Mouse (Mus musculus) intestine, embryonic 15.5 days (tissue): ENCODE data around the gene Tmem59. TPM values are rescaled to one million over a fixed set of nuclear protein-coding genes. Genes with fewer than 3 reads are reported as not detected.

ENCODE experiments used
- ATAC-seq: fragments of 200-750 bp; cut with Nextera tagmentation; 2 replicates; pipeline ENCODE4 v1.8.0; 2017; ENCODE audit warnings: moderate TSS enrichment, moderate library complexity
- H3K27ac ChIP-seq: fragments of 300-500 bp; sonication (generic); 2 replicates; pipeline ENCODE4 v1.5.1; 2015; ENCODE audit warnings: mild to moderate bottlenecking, inconsistent platforms
- H3K27me3 ChIP-seq: fragments of 300-500 bp; sonication (generic); replicated peaks from 2 replicates; pipeline ENCODE4 v1.6.1; 2015; ENCODE audit warnings: inconsistent platforms
- H3K36me3 ChIP-seq: fragments of 300-500 bp; sonication (generic); 2 replicates; pipeline ENCODE4 v1.6.1; 2015; ENCODE audit warnings: inconsistent platforms
- H3K4me1 ChIP-seq: fragments of 300-500 bp; sonication (generic); replicated peaks from 2 replicates; pipeline ENCODE4 v1.6.1; 2015; ENCODE audit warnings: inconsistent platforms
- H3K4me2 ChIP-seq: fragments of 300-500 bp; sonication (generic); replicated peaks from 2 replicates; pipeline ENCODE4 v1.6.1; 2015; ENCODE audit warnings: mild to moderate bottlenecking, inconsistent platforms
- H3K4me3 ChIP-seq: fragments of 300-500 bp; sonication (generic); replicated peaks from 2 replicates; pipeline ENCODE4 v1.5.1; 2015; ENCODE audit warnings: inconsistent platforms
- H3K9ac ChIP-seq: fragments of 300-500 bp; sonication (generic); 2 replicates; pipeline ENCODE4 v1.6.1; 2015; ENCODE audit warnings: inconsistent platforms
- H3K9me3 ChIP-seq: fragments of 300-500 bp; sonication (generic); 2 replicates; pipeline ENCODE4 v1.6.1; 2016; ENCODE audit warnings: inconsistent platforms
- whole genome bisulfite sequencing: fragments of 180-500 bp; shearing (Covaris S2); methylation state at CpG from one replicate; pipeline ENCODE4 v1.1.7; 2015; 5-methylcytosine and 5-hydroxymethylcytosine counted together
- polyA plus RNA-seq: library from polyadenylated mRNA; unstranded; fragments of >200 nt; fragmentation: Nextera tagmentation; extraction: Ambion mirVana; gene quantifications from 2 replicates; pipeline ENCODE4 v1.2.1, GENCODE M21; 2015

Tmem59 gene
- polyA plus RNA-seq, 1 experiment from 2014 or later: 425 TPM

DNA sequence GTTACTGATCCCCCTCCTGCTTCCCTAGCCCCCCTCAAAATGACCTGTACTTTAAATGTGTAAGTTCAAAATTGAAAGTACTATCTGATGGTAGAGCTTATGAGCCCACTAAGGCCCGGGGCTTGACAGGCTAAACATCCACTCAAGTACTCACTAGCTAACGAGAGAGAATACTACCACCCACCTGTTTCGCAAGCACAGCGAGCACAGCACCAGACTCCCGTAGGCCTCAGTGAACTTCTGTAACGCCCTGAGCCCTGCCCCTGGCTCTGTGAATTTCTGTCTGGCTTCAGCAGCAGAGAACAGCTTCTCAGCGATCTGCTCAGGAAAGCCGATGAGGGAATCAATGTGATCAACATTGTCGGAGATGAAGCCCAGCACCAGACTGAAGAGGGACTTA lies 68.9 kb downstream of the Tmem59 start:
- H3K27me3 ChIP-seq: no peaks in the 10 kb centered on the region
- H3K36me3 ChIP-seq: no peaks in the 10 kb centered on the region
- no peaks in the 10 kb centered on the region for H3K9me3 ChIP-seq
- H3K27ac ChIP-seq: no peak overlapping the region
- H3K4me2 ChIP-seq: no peak overlapping the region
- H3K4me3 ChIP-seq: no peak overlapping the region
- 71% methylated on average over 9 of the region's 9 CpGs for WGBS
- no peak overlapping the region for H3K9ac ChIP-seq
- H3K4me1 ChIP-seq: peaks cover 15% of the 10 kb centered on the region
- ATAC-seq: no peak

DNA sequence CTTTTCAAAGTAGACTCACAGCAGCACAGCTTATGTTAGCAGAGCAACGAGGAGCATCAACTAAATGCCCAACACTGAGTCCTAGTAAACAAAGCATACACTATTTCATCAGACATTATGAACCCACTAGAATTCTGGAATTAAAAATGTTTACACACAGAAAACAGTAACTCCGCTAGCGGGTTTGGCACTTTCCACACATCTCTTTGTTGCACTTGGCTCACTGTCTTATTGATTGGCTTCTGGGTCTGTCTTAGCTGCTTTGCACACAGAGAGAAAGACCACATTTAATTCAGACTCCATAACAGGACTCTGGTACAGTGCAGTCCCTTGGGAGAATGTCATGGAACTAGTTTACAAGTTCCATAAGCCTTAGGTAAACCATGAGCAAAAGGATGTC lies 69.9 kb downstream of the Tmem59 start:
- 78% methylated on average over 3 of the region's 3 CpGs for WGBS

DNA sequence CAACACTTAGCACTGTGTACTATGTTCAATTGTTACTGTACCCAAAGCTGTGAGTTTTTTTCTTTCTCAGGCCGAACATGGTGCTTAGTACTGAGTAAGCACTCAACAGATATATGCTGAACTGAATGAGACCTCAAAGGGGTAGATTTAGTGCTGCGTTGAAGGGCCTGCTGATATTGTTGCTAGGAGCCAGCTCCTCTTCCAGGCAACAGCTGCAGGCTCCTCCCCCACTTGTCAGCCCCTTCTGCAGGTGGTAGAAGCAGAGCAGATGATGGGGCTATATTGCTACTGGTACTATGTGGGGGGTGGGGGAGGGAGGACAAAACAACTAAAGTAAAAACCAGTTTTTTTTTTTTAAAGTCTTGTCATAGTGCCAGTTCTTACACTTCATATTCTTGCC lies 71.3 kb downstream of the Tmem59 start:
- ATAC-seq: no peak
- no peaks in the 10 kb centered on the region for H3K36me3 ChIP-seq
- no peaks in the 10 kb centered on the region for H3K9me3 ChIP-seq
- H3K4me2 ChIP-seq: no peak overlapping the region
- H3K27me3 ChIP-seq: no peaks in the 10 kb centered on the region
- no peak overlapping the region for H3K27ac ChIP-seq
- WGBS: 39% methylated on average over 2 of the region's 2 CpGs
- peaks cover 21% of the 10 kb centered on the region for H3K4me1 ChIP-seq
- no peak overlapping the region for H3K9ac ChIP-seq
- H3K4me3 ChIP-seq: no peak overlapping the region

More for the DNA sequence above, 69.9 kb downstream of the Tmem59 start:
- Histone ChIP-seq H3K27ac (no peak overlapping the region), H3K9me3 (no peaks in the 10 kb centered on the region), H3K27me3 (no peaks in the 10 kb centered on the region), H3K4me1 (peaks cover 20% of the 10 kb centered on the region), H3K4me2 (no peak overlapping the region), H3K9ac (no peak overlapping the region), H3K4me3 (no peak overlapping the region), H3K36me3 (no peaks in the 10 kb centered on the region)
- no peak for ATAC-seq

DNA sequence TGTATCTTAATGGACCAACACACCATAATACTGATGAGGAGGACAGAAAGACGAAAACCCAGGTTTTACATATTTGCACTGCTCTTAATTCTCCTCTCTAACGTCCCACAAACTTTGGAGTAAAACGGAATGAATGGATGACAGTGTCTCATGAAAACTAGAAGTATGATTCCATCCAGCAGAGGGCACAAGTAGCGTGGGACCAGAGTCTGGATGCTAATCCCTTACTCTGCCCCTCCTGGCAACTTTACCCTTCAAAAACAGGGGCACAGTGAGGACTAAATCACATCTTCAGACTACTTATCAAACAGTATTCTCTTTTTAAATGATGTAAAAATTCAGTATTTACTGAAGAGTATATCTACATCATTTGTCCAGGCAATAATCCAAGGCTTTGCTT lies 72.3 kb downstream of the Tmem59 start:
- no peaks in the 10 kb centered on the region for H3K36me3 ChIP-seq
- no peak overlapping the region for H3K4me3 ChIP-seq
- H3K27ac ChIP-seq: no peak overlapping the region
- H3K4me1 ChIP-seq: peaks cover 20% of the 10 kb centered on the region
- ATAC-seq: no peak
- 24% methylated on average over 4 of the region's 4 CpGs for WGBS
- no peak overlapping the region for H3K4me2 ChIP-seq
- no peaks in the 10 kb centered on the region for H3K27me3 ChIP-seq
- H3K9me3 ChIP-seq: no peaks in the 10 kb centered on the region
- no peak overlapping the region for H3K9ac ChIP-seq

Other genes with a start within 250 kb of the Tmem59 start
- 103 and 115 TPM in 2 replicates for gene Mrpl37, start 111.5 kb upstream of the Tmem59 start, polyA plus RNA-seq
- gene Cyb5rl, start 111.4 kb upstream of the Tmem59 start, polyA plus RNA-seq: 6.1 and 6.6 TPM in 2 replicates
- not detected in 2 replicates for gene Cdcp2, start 81.5 kb upstream of the Tmem59 start, polyA plus RNA-seq
- gene Tceanc2, start 717 bp downstream of the Tmem59 start, polyA plus RNA-seq: 21.8 and 35.1 TPM in 2 replicates
- not detected in 2 replicates for gene Ldlrad1, start 30.8 kb downstream of the Tmem59 start, polyA plus RNA-seq
- gene Lrrc42, start 75.1 kb downstream of the Tmem59 start, polyA plus RNA-seq: 53.5 TPM in 2 replicates
- gene Hspb11, start 75.2 kb downstream of the Tmem59 start, polyA plus RNA-seq: 29.4 and 31.9 TPM in 2 replicates
- gene Dio1, start 128.8 kb downstream of the Tmem59 start, polyA plus RNA-seq: 1.5 and 1.9 TPM in 2 replicates
- gene Yipf1, start 136.0 kb downstream of the Tmem59 start, polyA plus RNA-seq: 69.3 and 76.8 TPM in 2 replicates
- 28.6 and 32.6 TPM in 2 replicates for gene Ndc1, start 189.4 kb downstream of the Tmem59 start, polyA plus RNA-seq